Mouse (Mus musculus): ENCODE results near the gene Hist2h2aa1.

DNA sequence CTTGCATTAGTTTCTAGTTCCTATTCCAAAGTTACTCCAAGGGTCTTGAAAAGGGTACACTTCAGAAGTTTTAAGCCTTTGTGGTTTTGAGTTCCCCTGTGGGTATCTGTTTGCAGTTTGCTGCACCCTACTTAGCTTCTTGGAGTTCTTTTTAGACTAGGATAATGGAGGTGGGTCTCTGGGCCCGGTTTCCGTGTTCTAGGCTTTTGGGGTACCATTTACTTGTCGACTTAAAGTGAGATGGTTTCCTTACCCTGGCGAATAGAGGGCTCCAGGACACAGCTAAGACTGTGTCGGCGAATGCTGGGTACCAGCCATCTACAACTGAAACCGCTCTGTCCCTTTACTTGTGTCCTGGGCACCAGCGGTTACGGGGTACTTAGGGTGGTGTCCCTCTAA is 23.7 kb upstream of the Hist2h2aa1 start:
- TF ChIP-seq CTCF (IDR thresholded peaks at IDR 0.05; ENCODE audit: insufficient read depth, low read depth, low read length) = no peak
- TF ChIP-seq POLR2A (IDR thresholded peaks at IDR 0.05; ENCODE audit: insufficient read depth, low read depth, low read length) = no peak
